In the genomic region with DNA sequence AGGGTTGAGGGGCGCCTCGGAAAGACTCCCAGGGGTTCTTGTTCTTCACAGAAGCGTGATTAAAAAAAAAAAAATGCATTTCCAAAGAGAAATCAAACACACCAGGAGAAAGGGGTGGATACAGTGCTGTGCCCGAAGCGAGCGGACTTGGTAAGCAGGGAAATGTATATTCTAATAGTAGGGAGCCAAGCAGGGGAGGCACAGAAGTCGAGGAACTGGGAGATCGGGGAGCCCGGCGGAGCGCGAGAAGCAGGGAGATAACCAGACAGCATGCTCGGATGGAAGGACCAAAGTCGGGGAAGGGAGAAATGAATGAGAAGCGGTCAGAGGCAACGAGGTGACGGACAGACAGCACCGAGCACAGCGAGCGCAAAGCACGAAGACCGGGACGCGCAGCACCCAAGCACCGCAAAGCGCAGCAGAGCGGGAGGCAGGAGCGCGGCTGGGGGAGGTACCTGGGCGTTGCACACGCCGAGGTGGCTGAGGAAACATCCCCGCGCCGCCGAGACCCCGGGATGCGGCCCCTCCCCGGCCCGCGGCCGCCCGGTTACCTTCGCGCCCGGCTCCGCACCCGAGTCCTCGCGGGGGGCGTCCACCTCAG, we compare ENCODE assay signal across 1 mouse cellular context.
TF ChIP-seq lines count a peak whose summit lies in the region.

No protein-coding gene starts in this region.

TF ChIP-seq in C2C12, 6 proteins besides CTCF, POLR2A, EP300 and RAD21 (continued from another document):
- TF ChIP-seq CEBPB (IDR thresholded peaks at IDR 0.05; ENCODE audit: low read depth) (no peak), MYOD1 (IDR thresholded peaks at IDR 0.05; ENCODE audit: control insufficient read depth, insufficient read length, low read depth) (no peak), MYOG (IDR thresholded peaks at IDR 0.05; ENCODE audit: control insufficient read depth, extremely low read depth, insufficient read length) (no peak), MAX (IDR thresholded peaks at IDR 0.05) (no peak), FOSL1 (IDR thresholded peaks at IDR 0.05; ENCODE audit: insufficient read depth, low read length, poor library complexity, severe bottlenecking) (no peak)
